Mouse (Mus musculus) lung, embryonic 15.5 days (tissue): ENCODE measurements around the gene Pcif1. TPM values are rescaled to one million over a fixed set of nuclear protein-coding genes. Genes with fewer than 3 reads are reported as not detected.

Experiments
- ATAC-seq: fragments of 200-750 bp; cut with Nextera tagmentation; 2 replicates; pipeline ENCODE4 v1.8.0; 2017; ENCODE audit warnings: moderate number of reproducible peaks, borderline replicate concordance; ENCODE audit not compliant: low FRiP score, low TSS enrichment; ENCODE audit errors: extremely low read depth
- H3K27ac ChIP-seq: fragments of 300-500 bp; sonication (generic); 2 replicates; pipeline ENCODE4 v1.5.1; 2015; ENCODE audit warnings: moderate library complexity, mild to moderate bottlenecking, inconsistent platforms
- H3K27me3 ChIP-seq: fragments of 300-500 bp; sonication (generic); 2 replicates; pipeline ENCODE4 v1.6.1; 2015; ENCODE audit warnings: inconsistent platforms
- H3K36me3 ChIP-seq: fragments of 300-500 bp; sonication (generic); 2 replicates; pipeline ENCODE4 v1.6.1; 2015; ENCODE audit warnings: inconsistent platforms
- H3K4me1 ChIP-seq: fragments of 300-500 bp; sonication (generic); 2 replicates; pipeline ENCODE4 v1.6.1; 2015; ENCODE audit warnings: inconsistent platforms
- H3K4me2 ChIP-seq: fragments of 300-500 bp; sonication (generic); 2 replicates; pipeline ENCODE4 v1.6.1; 2015; ENCODE audit warnings: inconsistent platforms, mild to moderate bottlenecking, moderate library complexity
- H3K4me3 ChIP-seq: fragments of 300-500 bp; sonication (generic); 2 replicates; pipeline ENCODE4 v1.5.1; 2015; ENCODE audit warnings: mild to moderate bottlenecking, inconsistent platforms
- H3K9ac ChIP-seq: fragments of 300-500 bp; sonication (generic); 2 replicates; pipeline ENCODE4 v1.6.1; 2015; ENCODE audit warnings: inconsistent platforms
- H3K9me3 ChIP-seq: fragments of 300-500 bp; sonication (generic); 2 replicates; pipeline ENCODE4 v1.6.1; 2016; ENCODE audit warnings: inconsistent platforms
- WGBS: fragments of 180-500 bp; shearing (Covaris S2); methylation state at CpG from one replicate; pipeline ENCODE4 v1.1.7; 2015; 5-methylcytosine and 5-hydroxymethylcytosine counted together
- polyA plus RNA-seq: library from polyadenylated mRNA; unstranded; fragments of >200 nt; fragmentation: Nextera tagmentation; extraction: Ambion mirVana; gene quantifications from 2 replicates; pipeline ENCODE4 v1.2.1, GENCODE M21; 2015

The Pcif1 gene
- polyA plus RNA-seq, 1 experiment from 2014 or later = 74.4 TPM

- Histone ChIP-seq H3K4me2 (no peak overlapping the region), H3K27ac (no peak overlapping the region), H3K9ac (no peak overlapping the region), H3K36me3 (peaks cover 95% of the 10 kb centered on the region), H3K4me1 (no peaks in the 10 kb centered on the region), H3K9me3 (no peaks in the 10 kb centered on the region), H3K27me3 (no peaks in the 10 kb centered on the region), H3K4me3 (no peak overlapping the region)
- 92% methylated on average over 16 of the region's 16 CpGs for WGBS
- no peak for ATAC-seq
These were observed 20.8 kb downstream of the Pcif1 start for GRCm38 (mm10) chr2:164899723-164900459.

DNA sequence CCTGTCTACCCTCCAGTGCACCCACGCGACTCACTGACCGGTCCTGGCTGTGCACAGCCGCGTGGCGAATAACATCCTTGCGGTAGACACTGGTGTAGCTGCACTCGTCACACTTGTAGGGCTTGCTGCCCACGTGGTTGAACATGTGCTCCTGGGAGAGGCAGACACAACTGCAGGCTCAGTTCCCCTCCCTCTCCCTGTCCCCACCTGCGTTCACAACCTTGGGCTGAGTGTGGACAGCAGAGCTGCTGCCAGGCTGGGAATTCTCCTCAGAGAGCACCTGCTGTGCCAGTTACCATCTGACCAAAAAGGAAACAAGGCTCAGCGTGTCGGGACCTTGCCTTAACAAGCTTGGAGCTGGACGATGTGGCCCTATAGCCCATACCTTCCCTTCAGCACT, 22.3 kb downstream of the Pcif1 start:
- Histone ChIP-seq H3K27ac (no peak overlapping the region), H3K4me2 (no peak overlapping the region), H3K9ac (no peak overlapping the region), H3K4me3 (no peak overlapping the region), H3K36me3 (peaks cover 95% of the 10 kb centered on the region), H3K4me1 (no peaks in the 10 kb centered on the region), H3K27me3 (no peaks in the 10 kb centered on the region), H3K9me3 (peaks cover 3% of the 10 kb centered on the region; the same call in 1 of the 2 replicates)
- 90% methylated on average over 13 of the region's 13 CpGs for WGBS
- peak; percentile 40; the same call in 1 of the 2 replicates for ATAC-seq

- H3K4me3 ChIP-seq = no peak overlapping the region
- H3K27ac ChIP-seq = no peak overlapping the region
- H3K9me3 ChIP-seq = peaks cover 3% of the 10 kb centered on the region; the same call in 1 of the 2 replicates
- WGBS = 55% methylated on average over 1 of the region's 1 CpGs
- H3K36me3 ChIP-seq = peaks cover 95% of the 10 kb centered on the region
- no peak overlapping the region for H3K9ac ChIP-seq
- H3K4me2 ChIP-seq = no peak overlapping the region
- ATAC-seq = no peak
- no peaks in the 10 kb centered on the region for H3K27me3 ChIP-seq
- H3K4me1 ChIP-seq = no peaks in the 10 kb centered on the region
These were observed 24.4 kb downstream of the Pcif1 start for GRCm38 (mm10) chr2:164903496-164903895.

GRCm38 (mm10) chr2:164906071-164906470, 27.0 kb downstream of the Pcif1 start:
- H3K27ac ChIP-seq = no peak overlapping the region
- H3K4me1 ChIP-seq = peaks cover 11% of the 10 kb centered on the region
- H3K9ac ChIP-seq = no peak overlapping the region
- no peaks in the 10 kb centered on the region for H3K27me3 ChIP-seq
- H3K4me2 ChIP-seq = no peak overlapping the region
- peaks cover 78% of the 10 kb centered on the region for H3K36me3 ChIP-seq
- no peak overlapping the region for H3K4me3 ChIP-seq
- ATAC-seq = no peak
- 98% methylated on average over 4 of the region's 4 CpGs for WGBS
- peaks cover 3% of the 10 kb centered on the region; the same call in 1 of the 2 replicates for H3K9me3 ChIP-seq

GRCm38 (mm10) chr2:164907511-164907910, 28.4 kb downstream of the Pcif1 start:
- H3K9ac ChIP-seq = no peak overlapping the region
- peaks cover 15% of the 10 kb centered on the region for H3K4me1 ChIP-seq
- ATAC-seq = no peak
- H3K4me3 ChIP-seq = no peak overlapping the region
- peaks cover 63% of the 10 kb centered on the region for H3K36me3 ChIP-seq
- H3K9me3 ChIP-seq = peaks cover 3% of the 10 kb centered on the region; the same call in 1 of the 2 replicates
- H3K27ac ChIP-seq = no peak overlapping the region
- no peak overlapping the region for H3K4me2 ChIP-seq
- no peaks in the 10 kb centered on the region for H3K27me3 ChIP-seq
- WGBS = 93% methylated on average over 12 of the region's 12 CpGs

DNA sequence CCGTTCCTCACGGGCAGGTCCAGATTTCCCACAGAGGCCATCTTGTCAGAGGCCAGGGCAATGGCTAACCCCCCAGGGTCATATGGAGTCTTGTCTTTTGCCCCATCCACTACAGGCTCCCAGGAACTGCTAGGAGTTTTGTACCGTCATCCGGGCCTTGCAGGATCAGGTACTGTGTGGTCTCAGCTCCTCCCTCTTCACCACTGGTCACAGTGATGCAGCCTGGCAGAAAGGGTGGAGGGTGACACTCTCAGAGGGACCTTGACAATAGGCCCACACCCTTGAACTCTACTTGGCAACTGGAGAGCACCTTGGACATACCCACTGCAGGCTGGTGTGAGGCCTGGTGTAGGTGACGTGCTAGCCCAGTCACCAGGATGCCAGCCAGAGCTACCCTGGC, 28.9 kb downstream of the Pcif1 start:
- H3K27me3 ChIP-seq = no peaks in the 10 kb centered on the region
- H3K36me3 ChIP-seq = peaks cover 58% of the 10 kb centered on the region
- H3K4me2 ChIP-seq = no peak overlapping the region
- no peak overlapping the region for H3K9ac ChIP-seq
- ATAC-seq = no peak
- WGBS = 100% methylated on average over 5 of the region's 5 CpGs
- no peak overlapping the region for H3K27ac ChIP-seq
- peaks cover 17% of the 10 kb centered on the region for H3K4me1 ChIP-seq
- peaks cover 3% of the 10 kb centered on the region; the same call in 1 of the 2 replicates for H3K9me3 ChIP-seq
- no peak overlapping the region for H3K4me3 ChIP-seq

DNA sequence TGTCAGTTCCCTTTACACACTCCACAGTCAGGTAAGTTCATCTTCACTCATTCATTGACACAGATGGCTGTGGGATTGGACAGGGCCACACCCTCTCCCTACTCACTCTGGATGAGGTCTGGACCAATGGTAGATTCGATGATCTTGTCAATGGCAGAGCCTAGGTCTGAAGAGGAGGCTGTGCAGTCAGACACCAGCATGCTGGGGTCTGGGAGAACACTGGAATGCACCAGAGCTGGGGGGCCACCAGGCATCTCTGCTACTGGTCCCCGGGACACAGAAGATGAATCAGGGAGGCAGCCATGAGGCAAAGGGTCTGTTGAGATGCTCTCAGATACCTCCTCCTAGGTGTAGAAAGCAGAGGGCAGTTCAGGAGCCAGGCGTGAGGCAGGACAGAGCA, 30.0 kb downstream of the Pcif1 start:
- Histone ChIP-seq H3K4me2 (peak overlapping the region; percentile 71), H3K36me3 (peaks cover 52% of the 10 kb centered on the region), H3K27ac (no peak overlapping the region), H3K9me3 (peaks cover 3% of the 10 kb centered on the region; the same call in 1 of the 2 replicates), H3K4me3 (0 out of 2 replicates have a peak overlapping the region, but pooled peaks have one; percentile 88), H3K27me3 (no peaks in the 10 kb centered on the region), H3K9ac (0 out of 2 replicates have a peak overlapping the region, but pooled peaks have one; percentile 12), H3K4me1 (peaks cover 23% of the 10 kb centered on the region)
- no peak for ATAC-seq
- 90% methylated on average over 3 of the region's 3 CpGs for WGBS

GRCm38 (mm10) chr2:164909542-164909941, 30.4 kb downstream of the Pcif1 start:
- Histone ChIP-seq H3K4me1 (peaks cover 23% of the 10 kb centered on the region), H3K4me2 (peak overlapping the region; percentile 71), H3K27me3 (no peaks in the 10 kb centered on the region), H3K36me3 (peaks cover 47% of the 10 kb centered on the region), H3K9ac (0 out of 2 replicates have a peak overlapping the region, but pooled peaks have one; percentile 90), H3K4me3 (peak overlapping the region; percentile 88), H3K9me3 (peaks cover 3% of the 10 kb centered on the region; the same call in 1 of the 2 replicates), H3K27ac (no peak overlapping the region)
- no peak for ATAC-seq
- WGBS = 71% methylated on average over 1 of the region's 1 CpGs

DNA sequence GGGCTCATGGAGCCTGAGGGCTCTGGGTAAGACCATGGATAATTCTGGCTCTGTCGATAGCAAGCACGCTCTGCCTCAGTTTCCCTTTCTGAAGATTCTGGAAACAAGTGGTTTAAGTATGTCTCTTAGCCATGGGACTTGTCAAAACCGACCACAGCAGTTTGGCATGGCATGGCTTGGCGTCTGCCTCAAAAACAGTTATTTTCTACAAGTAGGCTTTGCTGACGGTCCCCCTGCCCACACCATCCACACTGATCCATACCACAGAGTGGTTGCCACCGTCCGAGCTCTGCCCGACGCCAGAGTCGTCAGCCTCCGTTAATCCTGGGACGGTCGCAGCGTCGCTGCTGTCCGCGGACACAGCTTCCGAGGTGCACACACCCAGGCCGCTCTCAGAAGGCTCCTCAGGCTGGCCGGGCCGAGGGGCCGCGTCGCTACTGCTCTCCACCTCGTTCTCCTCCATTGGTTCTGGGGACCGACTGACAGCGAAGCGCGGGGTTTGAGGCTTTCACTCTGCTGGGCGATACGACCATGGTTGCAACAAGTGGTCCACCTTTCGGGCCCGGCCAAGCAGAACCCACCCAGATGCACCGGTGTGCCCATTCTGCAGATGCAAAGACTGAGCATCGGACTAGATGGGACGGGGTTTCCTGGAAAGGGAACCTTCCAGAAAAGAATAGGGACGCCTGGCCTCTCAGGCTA, 31.4 kb downstream of the Pcif1 start:
- Histone ChIP-seq H3K4me3 (peak overlapping the region; percentile 88), H3K9me3 (peaks cover 3% of the 10 kb centered on the region; the same call in 1 of the 2 replicates), H3K36me3 (peaks cover 38% of the 10 kb centered on the region), H3K27me3 (no peaks in the 10 kb centered on the region), H3K9ac (peak overlapping the region; percentile 90), H3K4me1 (peaks cover 23% of the 10 kb centered on the region), H3K27ac (peak overlapping the region; percentile 99), H3K4me2 (peak overlapping the region; percentile 71)
- peak; percentile 13; the same call in 1 of the 2 replicates for ATAC-seq
- WGBS = 3% methylated on average over 37 of the region's 37 CpGs

GRCm38 (mm10) chr2:164911086-164912048, 32.3 kb downstream of the Pcif1 start, which contains the start of gene Zfp335:
TSS of gene Zfp335 (minus strand) at chr2:164911757.
- H3K4me2 ChIP-seq = peak within 1 kb of the TSS; percentile 71
- H3K36me3 ChIP-seq = peaks cover 29% of the 10 kb centered on the region
- no peaks in the 10 kb centered on the region for H3K27me3 ChIP-seq
- H3K9ac ChIP-seq = peak within 1 kb of the TSS; percentile 90
- H3K27ac ChIP-seq = peak within 1 kb of the TSS; percentile 99
- ATAC-seq = peak; percentile 87
- WGBS = under 1% methylated on average over 91 of the region's 91 CpGs
- peaks cover 23% of the 10 kb centered on the region for H3K4me1 ChIP-seq
- no peaks in the 10 kb centered on the region; the same call in 1 of the 2 replicates for H3K9me3 ChIP-seq
- H3K4me3 ChIP-seq = peak within 1 kb of the TSS; percentile 88

- Histone ChIP-seq H3K27me3 (no peaks in the 10 kb centered on the region), H3K4me3 (peak overlapping the region; percentile 88), H3K9me3 (no peaks in the 10 kb centered on the region), H3K4me2 (peak overlapping the region; percentile 71), H3K36me3 (peaks cover 21% of the 10 kb centered on the region), H3K9ac (peak overlapping the region; percentile 90), H3K4me1 (peaks cover 23% of the 10 kb centered on the region), H3K27ac (peak overlapping the region; percentile 99)
- WGBS = 6% methylated on average over 12 of the region's 12 CpGs
- peak; percentile 4; the same call in 1 of the 2 replicates for ATAC-seq
These were observed 33.0 kb downstream of the Pcif1 start for GRCm38 (mm10) chr2:164912151-164912550.
